Mouse (Mus musculus): ENCODE measurements at regions not wholly inside any gene's neighbourhood (a gene's known extent, or its start where the extent isn't known, plus 50 kb on each side); places are given as distances from the start of the nearest gene placed in this dataset.

DNA sequence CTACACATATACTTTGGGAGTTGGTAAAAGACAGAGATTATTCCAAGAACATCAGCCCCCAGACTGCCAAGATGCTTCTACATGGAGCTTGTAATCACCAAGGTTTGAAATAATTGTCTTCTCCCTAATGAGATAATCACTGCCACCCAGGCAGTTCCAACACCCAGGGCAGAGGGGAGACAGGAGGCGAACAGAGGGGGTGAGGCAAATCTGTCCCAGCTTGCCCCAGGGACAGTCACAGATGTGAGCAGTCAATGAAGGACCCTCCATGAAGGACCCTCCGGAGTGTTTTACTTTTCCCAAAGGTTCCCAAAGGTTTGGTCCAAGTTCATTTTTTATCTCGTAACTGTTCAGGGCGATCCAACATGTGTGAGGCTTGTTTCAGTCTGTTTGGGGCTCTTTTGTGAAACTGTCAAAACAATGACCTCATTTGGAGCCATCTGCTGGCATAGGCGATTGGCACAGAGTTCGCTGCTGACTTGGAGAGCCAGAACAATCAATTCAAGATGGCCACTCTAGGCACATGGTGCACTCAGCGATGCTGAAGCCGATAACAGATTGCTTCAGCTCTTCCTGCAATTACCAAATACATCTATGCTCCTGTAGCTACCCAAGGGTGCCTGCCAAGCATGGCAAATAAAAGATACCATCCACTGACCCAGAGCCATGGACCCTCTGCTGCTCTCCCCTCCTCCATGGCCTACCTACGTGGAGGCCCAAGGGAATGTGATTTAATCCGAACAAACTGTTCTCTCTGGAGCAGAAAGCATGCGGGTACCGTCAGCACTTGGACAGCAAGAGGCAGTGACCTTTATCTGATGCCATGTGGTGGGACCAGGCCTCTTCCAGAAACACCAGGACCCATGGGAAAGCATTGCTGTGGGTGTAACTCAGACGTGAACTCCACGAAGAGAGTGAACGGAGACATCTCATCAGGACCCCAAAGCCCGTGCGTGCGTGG, 326.9 kb downstream of the Wdr11 start:
- DNase-seq (ENCODE audit: low read depth, low spot score), result no peak

GRCm38 (mm10) chr7:129922291-129922690, 330.6 kb downstream of the Wdr11 start:
- no peak for DNase-seq (ENCODE audit: low read depth, low spot score)

DNA sequence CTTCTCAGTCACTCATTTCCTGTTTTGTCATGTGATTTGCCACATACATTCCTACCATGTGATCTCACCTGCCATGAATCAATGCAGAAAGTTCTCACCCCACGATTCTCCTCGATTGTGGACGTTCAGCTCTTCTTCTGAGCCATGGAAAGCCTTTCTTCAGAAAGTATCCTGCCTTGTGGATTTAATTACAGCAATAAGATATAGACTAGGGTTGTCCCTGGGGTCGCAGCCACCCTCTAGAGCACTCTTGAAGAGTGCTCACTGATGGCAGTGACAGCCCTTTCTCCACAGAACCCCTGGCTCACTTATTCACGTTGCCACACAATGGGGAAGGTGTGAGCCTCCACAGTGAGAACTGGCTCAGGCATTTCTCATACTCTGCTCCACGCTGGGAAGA, 345.1 kb downstream of the Wdr11 start:
- no peak for DNase-seq (ENCODE audit: low read depth, low spot score)

GRCm38 (mm10) chr7:129937715-129938114, 346.1 kb downstream of the Wdr11 start:
- DNase-seq (ENCODE audit: low read depth, low spot score), result no peak

DNA sequence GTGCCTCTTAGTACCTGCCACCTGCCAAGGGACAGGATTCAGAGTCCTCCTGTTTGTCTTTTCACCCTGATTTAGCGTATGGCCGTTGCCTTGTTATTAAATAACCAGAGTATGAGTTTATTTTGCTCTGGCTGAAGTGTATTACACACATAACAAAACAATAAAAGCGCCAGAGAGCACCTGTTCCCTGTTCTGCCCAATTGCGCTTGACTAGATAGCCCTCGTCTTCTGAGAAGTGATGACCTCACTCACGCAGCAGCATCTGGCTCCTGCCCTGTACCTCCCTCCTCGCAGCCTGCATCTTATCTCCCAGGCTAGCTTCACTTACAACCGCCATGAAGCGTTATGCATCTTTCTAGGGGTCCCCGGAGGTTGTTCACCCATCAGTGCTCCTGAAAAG, 346.5 kb downstream of the Wdr11 start:
- no peak for DNase-seq (ENCODE audit: low read depth, low spot score)

DNA sequence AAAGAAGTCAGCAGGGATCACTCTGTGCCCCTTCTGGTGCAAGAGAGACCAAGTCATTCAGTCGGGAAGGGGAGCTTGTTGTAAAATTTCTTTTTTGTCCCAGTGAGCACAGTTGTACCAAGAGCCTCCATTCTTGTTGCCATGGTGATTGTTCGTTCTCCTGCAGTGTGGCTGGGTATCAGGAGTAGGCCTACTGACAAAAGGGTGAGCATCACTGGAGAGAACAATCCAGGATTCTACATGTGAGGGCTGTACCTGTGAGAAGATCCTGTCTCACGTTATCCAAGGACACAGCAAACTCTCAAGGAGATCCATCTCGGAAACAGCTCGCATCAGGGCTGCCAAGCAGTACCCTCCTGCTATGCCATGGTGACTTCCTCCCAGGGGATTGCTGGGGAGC, 347.6 kb downstream of the Wdr11 start:
- DNase-seq (ENCODE audit: low read depth, low spot score), result no peak

DNA sequence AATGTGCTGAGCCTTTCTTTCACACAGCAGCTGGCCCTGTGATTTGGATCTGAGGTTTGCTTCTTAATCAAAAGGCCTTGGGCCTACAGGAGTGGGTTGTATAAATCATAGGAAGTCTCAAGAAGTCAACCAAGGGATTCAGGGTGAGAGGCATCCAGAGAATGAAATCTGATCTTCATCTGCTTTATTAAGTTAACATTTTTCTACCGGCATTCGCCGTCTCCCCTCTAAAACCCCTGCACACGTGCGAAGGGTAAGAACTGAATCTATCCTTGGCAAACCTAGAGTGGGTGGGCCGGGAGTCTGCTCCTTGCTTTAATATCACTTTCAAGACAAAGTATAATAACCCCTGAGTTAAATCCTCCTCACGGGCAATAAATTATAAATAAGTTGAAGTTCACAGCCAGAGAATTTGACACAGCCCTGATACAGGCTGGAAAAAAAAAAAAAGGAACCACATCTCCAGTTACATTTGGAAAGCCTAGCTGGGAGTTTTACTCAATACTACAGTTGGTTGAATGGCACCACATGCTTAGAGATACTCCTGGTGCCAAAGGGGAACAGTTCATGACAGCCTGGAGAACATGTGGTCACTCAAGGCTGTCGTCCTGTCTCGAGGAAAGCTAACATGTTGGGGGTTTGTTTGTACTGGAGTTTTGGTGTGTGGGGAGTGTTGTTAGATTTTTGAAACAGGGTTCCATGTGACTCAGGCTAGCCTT, 349.8 kb downstream of the Wdr11 start:
- no peak for DNase-seq (ENCODE audit: low read depth, low spot score)

DNA sequence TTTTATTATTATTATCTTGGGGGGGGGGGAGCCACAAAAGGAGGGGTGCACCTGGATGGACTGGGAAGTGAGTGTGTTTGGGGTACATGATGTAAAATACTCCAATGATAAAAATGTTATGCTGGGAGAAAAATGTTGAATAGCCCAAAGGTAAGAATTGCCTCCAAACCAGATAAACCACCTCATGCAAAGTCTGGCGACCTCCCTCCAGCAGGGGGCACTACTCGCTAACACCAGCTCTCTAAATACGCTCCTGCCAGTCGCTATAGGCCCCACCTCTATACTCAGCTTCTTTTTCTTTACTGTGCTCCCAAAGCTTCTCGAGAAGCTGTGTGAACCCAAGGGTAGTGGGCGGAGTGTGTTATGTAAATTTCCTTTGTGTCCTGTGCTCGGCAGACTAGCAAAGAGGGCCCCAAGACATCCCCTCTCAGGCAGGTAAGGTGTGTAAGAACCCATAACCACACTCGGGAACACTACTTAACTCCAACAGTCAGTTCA, 357.0 kb downstream of the Wdr11 start:
- DNase-seq (ENCODE audit: low read depth, low spot score), result no peak

DNA sequence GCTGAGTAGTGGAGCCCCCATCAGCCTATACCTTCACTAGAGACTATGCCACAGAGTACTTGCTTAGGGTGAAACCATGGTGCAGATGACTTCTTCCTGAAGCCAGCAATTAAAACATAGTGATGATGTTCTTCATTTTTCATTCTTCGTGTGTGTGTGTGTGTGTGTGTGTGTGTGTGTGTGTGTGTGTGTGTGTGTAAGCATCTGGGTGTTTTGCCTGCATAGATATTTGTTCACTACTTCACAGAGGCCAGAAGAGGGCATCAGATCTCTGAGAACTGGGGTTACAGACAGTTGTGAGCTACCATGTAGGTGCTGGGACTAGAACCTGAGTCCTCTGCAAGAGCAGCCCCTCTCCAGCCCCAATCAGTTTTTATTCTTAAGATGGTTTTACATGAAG, 358.8 kb downstream of the Wdr11 start:
- DNase-seq (ENCODE audit: low read depth, low spot score), result no peak

DNA sequence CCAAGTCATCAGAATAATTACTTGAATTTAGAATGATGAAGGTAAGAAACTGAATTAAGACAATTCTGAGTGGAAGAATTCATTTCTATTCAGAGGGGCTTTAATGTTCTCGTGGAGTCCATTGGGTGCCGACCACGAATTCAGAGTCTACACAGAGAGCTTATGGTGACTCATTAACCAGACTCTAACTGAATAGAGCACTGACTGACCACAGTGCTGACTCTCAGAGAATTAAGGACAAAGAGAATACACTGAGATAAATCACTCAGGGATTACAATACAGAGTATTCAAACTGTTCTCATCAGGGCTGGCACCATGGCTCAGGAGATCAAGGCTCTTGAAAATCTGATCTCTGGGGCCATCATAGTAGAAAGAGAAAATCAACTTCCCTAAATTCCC, 366.7 kb downstream of the Wdr11 start:
- no peak for DNase-seq (ENCODE audit: low read depth, low spot score)

DNA sequence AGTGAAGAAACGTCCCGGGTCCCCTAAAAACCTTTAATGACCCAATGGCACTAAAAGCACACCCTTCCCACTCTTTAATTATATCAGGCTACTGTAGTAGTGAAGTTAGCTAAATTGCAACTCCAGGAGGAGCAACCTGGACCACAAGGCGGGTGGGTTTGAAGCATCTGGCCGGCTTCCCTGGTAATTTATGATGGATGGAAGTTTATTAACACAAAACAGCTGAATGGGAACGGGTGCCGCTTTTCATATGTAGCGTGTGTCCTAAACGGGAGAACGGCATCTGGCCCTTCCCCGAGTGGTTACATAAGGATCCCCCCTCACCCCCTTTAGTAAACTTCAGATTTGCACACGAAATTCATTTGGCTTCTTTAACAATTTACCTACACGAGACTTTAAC, 370.9 kb downstream of the Wdr11 start:
- DNase-seq (ENCODE audit: low read depth, low spot score), result no peak

GRCm38 (mm10) chr7:129964192-129964591, 372.5 kb downstream of the Wdr11 start:
- no peak for DNase-seq (ENCODE audit: low read depth, low spot score)

DNA sequence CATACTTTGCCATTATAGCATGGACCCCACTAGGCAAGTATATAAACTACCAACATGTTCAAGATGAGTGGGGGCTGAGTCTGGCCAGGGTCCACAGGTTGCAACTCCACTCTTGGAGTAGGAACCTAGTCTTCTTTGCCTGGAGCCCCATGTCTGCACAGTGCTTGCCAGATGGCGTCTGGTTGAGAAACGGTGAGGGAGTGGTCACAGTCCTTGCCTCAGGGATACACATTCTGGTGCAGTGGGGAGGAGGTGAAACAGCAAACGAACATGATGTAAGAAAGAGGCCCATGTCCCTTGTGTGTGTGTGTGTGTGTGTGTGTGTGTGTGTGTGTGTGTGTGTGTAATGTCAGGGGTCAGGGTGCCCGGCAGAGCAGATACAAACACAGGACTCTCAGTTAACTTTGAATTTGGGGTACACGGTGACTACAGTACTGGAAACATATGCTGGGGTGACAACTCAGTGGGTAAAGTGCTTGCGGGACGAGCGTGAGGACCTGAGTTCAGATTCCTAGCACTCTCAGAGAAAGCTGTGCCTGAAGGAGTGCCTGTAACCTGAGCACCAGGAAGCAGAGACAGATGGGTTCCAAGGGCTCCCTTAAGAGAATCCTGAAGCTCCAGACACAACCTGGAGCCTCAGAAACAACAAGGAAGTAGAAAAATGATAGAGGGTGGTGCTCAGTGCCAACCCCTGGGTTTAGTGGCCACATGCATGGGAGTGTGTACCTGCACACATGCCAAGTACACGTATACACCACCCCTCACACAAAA, 373.8 kb downstream of the Wdr11 start:
- no peak for DNase-seq (ENCODE audit: low read depth, low spot score)

- no peak for DNase-seq (ENCODE audit: low read depth, low spot score)
Measured at GRCm38 (mm10) chr7:129966771-129967170, 375.1 kb downstream of the Wdr11 start.

- DNase-seq (ENCODE audit: low read depth, low spot score), result no peak
Measured at GRCm38 (mm10) chr7:129970201-129970600, 378.5 kb downstream of the Wdr11 start.

- no peak for DNase-seq (ENCODE audit: low read depth, low spot score)
Measured at GRCm38 (mm10) chr7:129974206-129974605, 382.5 kb downstream of the Wdr11 start.

DNA sequence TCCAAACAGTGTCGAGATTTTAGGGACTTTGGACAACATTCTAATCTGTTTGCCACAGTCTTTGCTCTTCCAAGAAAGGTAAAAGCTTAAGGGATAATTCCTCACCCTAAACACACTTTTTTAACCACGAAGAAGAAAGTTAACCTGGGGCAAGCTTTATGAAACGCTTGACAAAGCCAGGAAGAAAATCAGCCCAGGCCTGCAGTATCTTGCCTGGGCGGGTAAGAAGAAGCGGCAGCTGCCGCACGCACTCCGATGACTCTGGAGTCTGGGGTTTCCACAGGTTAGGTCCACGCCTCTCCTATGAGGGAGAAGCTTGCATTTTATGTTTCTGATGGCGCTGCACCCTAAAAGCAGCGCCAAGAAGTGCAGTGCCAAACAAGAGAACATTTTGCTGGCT, 383.2 kb downstream of the Wdr11 start:
- DNase-seq (ENCODE audit: low read depth, low spot score), result no peak

DNA sequence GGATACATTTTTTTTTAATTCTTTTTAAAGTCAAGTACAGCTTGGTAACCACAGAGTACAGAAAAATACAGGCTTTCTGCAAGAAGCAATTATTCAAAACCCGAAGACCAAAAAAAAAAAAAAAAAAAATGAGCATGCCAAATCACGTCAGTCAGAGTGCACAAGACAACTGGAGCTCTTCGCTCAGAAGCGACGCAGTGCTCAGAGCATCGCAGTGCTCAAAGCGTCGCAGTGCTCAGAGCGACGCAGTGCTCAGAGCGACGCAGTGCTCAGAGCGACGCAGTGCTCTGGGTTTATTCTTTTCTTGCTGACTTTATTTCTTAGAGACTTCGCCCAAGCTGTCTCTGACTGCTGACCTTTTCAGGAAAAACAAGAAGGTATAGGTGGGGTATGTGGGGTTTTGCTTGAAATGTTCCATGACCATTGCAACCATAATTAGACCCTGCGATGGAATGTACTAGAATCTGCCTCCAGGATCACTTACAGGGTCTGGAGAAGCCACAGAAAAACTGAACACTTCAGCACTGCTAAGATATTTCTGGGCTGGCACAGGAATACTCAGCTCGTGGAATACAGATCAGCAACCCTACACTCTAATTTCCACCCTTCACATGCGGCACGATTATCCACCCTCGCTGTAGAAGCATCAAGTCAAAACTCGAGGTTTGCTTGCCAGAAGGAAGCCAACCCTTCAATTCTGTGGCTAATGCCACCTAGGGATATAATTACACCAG, 384.3 kb downstream of the Wdr11 start:
- DNase-seq (ENCODE audit: low read depth, low spot score), result no peak

DNA sequence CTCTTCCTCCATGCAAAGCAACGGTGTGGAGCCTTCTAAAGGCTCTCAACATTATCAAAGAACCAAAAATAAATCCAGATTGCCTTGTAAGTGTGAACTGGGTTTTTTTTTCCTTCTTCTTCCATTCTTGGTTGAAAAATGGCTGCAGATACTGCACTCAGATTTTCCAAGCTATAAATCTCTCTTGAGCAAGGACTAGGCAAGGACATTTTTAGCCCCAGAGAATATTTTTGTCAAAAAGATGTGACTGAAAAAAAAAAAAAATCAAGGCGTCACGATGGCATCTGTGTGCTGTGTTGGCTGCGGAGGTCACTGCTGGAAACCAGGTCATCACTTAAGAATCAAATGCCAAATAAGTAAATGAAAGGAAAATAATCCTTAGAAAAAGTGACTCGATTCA, 386.9 kb downstream of the Wdr11 start:
- DNase-seq (ENCODE audit: low read depth, low spot score), result no peak

DNA sequence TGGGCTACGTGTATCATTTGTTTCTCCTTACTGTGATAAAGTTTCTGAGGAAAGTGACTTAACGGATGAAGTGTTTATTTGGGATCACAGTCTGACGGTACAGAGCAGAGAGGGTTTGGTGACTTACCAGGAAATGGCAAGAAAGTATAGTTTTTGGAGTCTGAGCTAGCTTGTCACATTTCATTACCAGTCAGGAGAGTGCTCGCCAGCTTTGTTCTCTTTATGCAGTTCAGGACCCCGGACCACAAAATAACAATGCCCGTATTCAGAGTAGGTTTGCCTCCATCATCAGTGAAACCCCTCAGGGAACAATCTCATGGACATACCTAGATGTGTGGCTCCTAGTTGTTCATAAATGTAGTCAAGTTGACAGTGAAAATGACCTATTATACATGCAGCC, 387.7 kb downstream of the Wdr11 start:
- no peak for DNase-seq (ENCODE audit: low read depth, low spot score)

DNA sequence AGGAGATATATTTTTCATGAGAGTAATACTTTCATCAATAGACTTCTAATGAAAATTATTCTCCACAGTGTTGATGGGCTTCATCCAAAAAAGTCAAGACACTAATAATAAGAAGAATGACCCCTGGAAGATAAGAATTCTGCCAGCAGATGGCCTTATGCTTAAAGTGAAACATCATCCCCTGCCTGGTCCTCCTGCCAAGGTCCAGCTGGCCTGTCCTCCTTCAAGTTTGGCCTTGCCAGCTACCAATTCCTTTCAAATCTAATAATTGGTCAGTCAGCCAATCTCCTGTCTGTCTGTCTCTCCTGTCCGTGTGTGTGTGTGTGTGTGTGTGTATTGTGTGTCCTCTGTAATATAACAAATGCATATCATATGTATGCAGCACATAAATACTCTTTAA, 388.8 kb downstream of the Wdr11 start:
- DNase-seq (ENCODE audit: low read depth, low spot score), result no peak
